Mouse (Mus musculus) heart, adult 2 months (tissue): ENCODE results near the gene Ino80b.

Source experiments
- CTCF ChIP-seq: fragments of 200-600 bp; IDR thresholded peaks from 2 replicates; pipeline ENCODE4 v1.8.1; 2022; ENCODE audit warnings: antibody characterized with exemption, mild to moderate bottlenecking, moderate library complexity
- EP300 ChIP-seq: fragments of 200-500 bp; IDR thresholded peaks from 2 replicates; pipeline ENCODE4 v1.6.1; 2011; ENCODE audit warnings: low read depth, low read length, control low read depth; ENCODE audit not compliant: insufficient read depth
- POLR2A ChIP-seq: fragments of 200-500 bp; IDR thresholded peaks from 2 replicates; pipeline ENCODE4 v1.6.1; 2011; ENCODE audit warnings: mild to moderate bottlenecking, low read depth, low read length, control low read depth; ENCODE audit not compliant: insufficient read depth

- no peak for TF ChIP-seq POLR2A
- no peak for TF ChIP-seq CTCF
- TF ChIP-seq EP300 = no peak
Measured at GRCm38 (mm10) chr6:83138056-83138455, 12.8 kb upstream of the Ino80b start.
